Mouse (Mus musculus) kidney, postnatal 0 days (tissue): ENCODE data around the gene Git2. TPM values are rescaled to one million over a fixed set of nuclear protein-coding genes. Genes with fewer than 3 reads are reported as not detected.

Experiments used
- ATAC-seq: fragments of 200-750 bp; cut with Nextera tagmentation; replicated peaks from 2 replicates; pipeline ENCODE4 v1.8.0; 2017; ENCODE audit warnings: low read depth, moderate number of reproducible peaks, moderate TSS enrichment, moderate library complexity; ENCODE audit not compliant: low FRiP score
- DNase-seq: peaks from one replicate; pipeline ENCODE4 v3.0.0-alpha.2; 2016; ENCODE audit warnings: low spot score
- H3K27ac ChIP-seq: fragments of 300-500 bp; sonication (generic); 2 replicates; pipeline ENCODE4 v1.5.1; 2014; ENCODE audit warnings: mild to moderate bottlenecking
- H3K27me3 ChIP-seq: fragments of 300-500 bp; sonication (generic); 2 replicates; pipeline ENCODE4 v1.6.1; 2014; ENCODE audit warnings: low read length, mixed read lengths; ENCODE audit not compliant: insufficient read depth
- H3K36me3 ChIP-seq: fragments of 300-500 bp; sonication (generic); 2 replicates; pipeline ENCODE4 v1.6.1; 2014; ENCODE audit warnings: low read length, mixed read lengths; ENCODE audit not compliant: insufficient read depth
- H3K4me1 ChIP-seq: fragments of 300-500 bp; sonication (generic); replicated peaks from 2 replicates; pipeline ENCODE4 v1.6.1; 2014; ENCODE audit warnings: antibody characterized with exemption, low read length, mixed read lengths; ENCODE audit not compliant: insufficient read depth
- H3K4me2 ChIP-seq: fragments of 300-500 bp; sonication (generic); 2 replicates; pipeline ENCODE4 v1.6.1; 2014; ENCODE audit warnings: mild to moderate bottlenecking, low read length, moderate library complexity, mixed read lengths
- H3K4me3 ChIP-seq: fragments of 300-500 bp; sonication (generic); replicated peaks from 2 replicates; pipeline ENCODE4 v1.5.1; 2014; ENCODE audit warnings: low read depth, low read length
- H3K9ac ChIP-seq: fragments of 300-500 bp; sonication (generic); 2 replicates; pipeline ENCODE4 v1.6.1; 2014; ENCODE audit warnings: low read depth, low read length
- H3K9me3 ChIP-seq: fragments of 300-500 bp; sonication (generic); replicated peaks from 2 replicates; pipeline ENCODE4 v1.6.1; 2016; ENCODE audit warnings: low read length, inconsistent platforms, mixed read lengths
- CTCF ChIP-seq: IDR thresholded peaks from 2 replicates; pipeline ENCODE4 v1.5.1; 2016; ENCODE audit warnings: antibody characterized with exemption, low read depth, mild to moderate bottlenecking, moderate library complexity
- WGBS: fragments of 180-500 bp; shearing (Covaris S2); extraction: QIAGEN DNeasy Blood & Tissue Kit; methylation state at CpG from one replicate; pipeline ENCODE4 v1.1.7; 2014; 5-methylcytosine and 5-hydroxymethylcytosine counted together
- polyA plus RNA-seq: library from polyadenylated mRNA; unstranded; fragments of >200 nt; fragmentation: Nextera tagmentation; extraction: Ambion mirVana; gene quantifications from 2 replicates; pipeline ENCODE4 v1.2.1, GENCODE M21; 2015

Git2 gene
- polyA plus RNA-seq, 1 experiment from 2014 or later: 25.8 TPM

GRCm38 (mm10) chr5:114813525-114814181 is 38.3 kb upstream of the Git2 start:
- Histone ChIP-seq H3K4me1 (no peaks in the 10 kb centered on the region), H3K27me3 (no peaks in the 10 kb centered on the region), H3K4me2 (peak overlapping the region; percentile 70), H3K4me3 (peak overlapping the region; percentile 93), H3K9me3 (no peaks in the 10 kb centered on the region), H3K9ac (peak overlapping the region; percentile 95), H3K36me3 (no peaks in the 10 kb centered on the region), H3K27ac (peak overlapping the region; percentile 91)
- ATAC-seq (peak; percentile 93), DNase-seq (peak; percentile 93)
- TF ChIP-seq CTCF: no peak
- 1% methylated on average over 50 of the region's 50 CpGs for WGBS

GRCm38 (mm10) chr5:114809826-114810225 is 34.5 kb upstream of the Git2 start:
- ATAC-seq (no peak), DNase-seq (no peak)
- Histone ChIP-seq H3K27ac (no peak overlapping the region), H3K4me1 (peaks cover 8% of the 10 kb centered on the region; the same call in 1 of the 2 replicates), H3K4me3 (no peak overlapping the region), H3K4me2 (no peak overlapping the region), H3K36me3 (0 out of 2 replicates have a peak, but pooled peaks cover 6% of the 10 kb centered on the region), H3K9me3 (no peaks in the 10 kb centered on the region), H3K9ac (no peak overlapping the region), H3K27me3 (no peaks in the 10 kb centered on the region)
- WGBS: 97% methylated on average over 5 of the region's 5 CpGs
- no peak for TF ChIP-seq CTCF

- H3K4me2 ChIP-seq: no peak overlapping the region
- H3K4me3 ChIP-seq: no peak overlapping the region
- 80% methylated on average over 10 of the region's 10 CpGs for WGBS
- H3K36me3 ChIP-seq: peaks cover 10% of the 10 kb centered on the region; the same call in 1 of the 2 replicates
- ATAC-seq: no peak
- H3K27ac ChIP-seq: no peak overlapping the region
- TF ChIP-seq CTCF: no peak
- no peaks in the 10 kb centered on the region for H3K27me3 ChIP-seq
- no peak for DNase-seq
- no peaks in the 10 kb centered on the region for H3K9me3 ChIP-seq
- H3K9ac ChIP-seq: no peak overlapping the region
- H3K4me1 ChIP-seq: peaks cover 8% of the 10 kb centered on the region; the same call in 1 of the 2 replicates
These were observed 34.0 kb upstream of the Git2 start for GRCm38 (mm10) chr5:114809181-114809756.

DNA sequence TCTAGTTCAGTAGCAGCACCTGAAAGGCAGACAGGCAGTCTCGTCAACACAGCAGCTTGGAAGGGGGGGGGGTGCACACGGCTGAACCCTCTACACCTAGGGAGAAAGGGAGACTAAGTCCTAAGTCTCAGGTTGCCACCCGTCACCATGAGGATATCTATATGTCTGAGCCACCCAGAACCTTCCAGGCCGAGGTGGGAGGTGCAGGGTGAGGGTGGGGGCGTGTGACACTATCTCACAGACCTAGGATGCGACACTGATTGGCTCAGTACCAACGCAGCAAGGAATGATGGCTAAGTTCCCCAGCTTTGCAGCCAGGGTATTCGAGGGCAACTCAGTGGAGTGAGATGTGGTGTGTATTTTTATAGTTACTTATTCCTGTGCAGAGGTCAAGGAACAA is 33.1 kb upstream of the Git2 start:
- H3K27me3 ChIP-seq: no peaks in the 10 kb centered on the region
- peaks cover 8% of the 10 kb centered on the region; the same call in 1 of the 2 replicates for H3K4me1 ChIP-seq
- no peak overlapping the region for H3K9ac ChIP-seq
- no peaks in the 10 kb centered on the region for H3K9me3 ChIP-seq
- peaks cover 19% of the 10 kb centered on the region for H3K36me3 ChIP-seq
- H3K27ac ChIP-seq: no peak overlapping the region
- no peak overlapping the region for H3K4me2 ChIP-seq
- DNase-seq: no peak
- ATAC-seq: no peak
- no peak overlapping the region for H3K4me3 ChIP-seq
- WGBS: 74% methylated on average over 8 of the region's 8 CpGs
- TF ChIP-seq CTCF: no peak

DNA sequence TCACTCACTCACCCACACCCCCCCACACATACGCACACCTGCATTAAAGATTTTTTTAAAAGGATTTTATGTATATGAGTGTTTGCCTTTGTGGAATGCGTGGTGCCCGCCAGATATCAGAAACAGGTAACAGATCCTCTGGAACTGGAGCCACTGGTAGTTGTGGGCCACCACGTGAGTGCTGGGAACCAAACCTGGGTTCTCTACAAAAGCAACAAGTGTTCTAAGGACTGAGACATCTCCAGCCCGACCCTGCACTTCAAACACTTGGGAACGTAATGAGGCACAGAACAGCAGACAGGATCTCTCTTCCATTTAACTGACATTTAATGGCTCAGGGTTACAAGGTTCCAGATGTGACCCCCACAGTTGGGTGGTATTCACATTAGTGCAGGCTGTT is 32.6 kb upstream of the Git2 start:
- no peak for ATAC-seq
- Histone ChIP-seq H3K4me2 (no peak overlapping the region), H3K4me3 (no peak overlapping the region), H3K9me3 (no peaks in the 10 kb centered on the region), H3K36me3 (peaks cover 24% of the 10 kb centered on the region), H3K27ac (0 out of 2 replicates have a peak overlapping the region, but pooled peaks have one; percentile 80), H3K4me1 (peaks cover 8% of the 10 kb centered on the region; the same call in 1 of the 2 replicates), H3K9ac (no peak overlapping the region), H3K27me3 (no peaks in the 10 kb centered on the region)
- no peak for TF ChIP-seq CTCF
- DNase-seq: no peak
- WGBS: 70% methylated on average over 6 of the region's 6 CpGs

- no peak overlapping the region for H3K4me3 ChIP-seq
- no peak for TF ChIP-seq CTCF
These were observed 32.2 kb upstream of the Git2 start for GRCm38 (mm10) chr5:114807468-114807867.

More at GRCm38 (mm10) chr5:114807468-114807867, 32.2 kb upstream of the Git2 start:
- Histone ChIP-seq H3K9ac (0 out of 2 replicates have a peak overlapping the region, but pooled peaks have one; percentile 0), H3K9me3 (no peaks in the 10 kb centered on the region), H3K4me1 (peaks cover 8% of the 10 kb centered on the region; the same call in 1 of the 2 replicates), H3K27me3 (no peaks in the 10 kb centered on the region), H3K27ac (peak overlapping the region; percentile 80; the same call in 1 of the 2 replicates), H3K4me2 (no peak overlapping the region), H3K36me3 (peaks cover 26% of the 10 kb centered on the region)
- no peak for DNase-seq
- ATAC-seq: no peak
- WGBS: 22% methylated on average over 8 of the region's 8 CpGs
